Mouse (Mus musculus) kidney, postnatal 25 days (tissue): ENCODE data around the gene Abcc9.

Experiments
- DNase-seq, 2 experiments: peaks; one replicate each; pipeline ENCODE4 v3.0.0; 2021; ENCODE audit warnings: mixed read lengths in 2 of 2

Abcc9 gene

GRCm38 (mm10) chr6:142701652-142702637 lies at the start of gene Abcc9:
Gene Abcc9 (minus strand): TSS chr6:142702315.
- DNase-seq, result peak in 1 of 2 experiments; percentile 22

- no peak for DNase-seq
Measured at GRCm38 (mm10) chr6:142751365-142751764, 49.2 kb upstream of the Abcc9 start.

DNA sequence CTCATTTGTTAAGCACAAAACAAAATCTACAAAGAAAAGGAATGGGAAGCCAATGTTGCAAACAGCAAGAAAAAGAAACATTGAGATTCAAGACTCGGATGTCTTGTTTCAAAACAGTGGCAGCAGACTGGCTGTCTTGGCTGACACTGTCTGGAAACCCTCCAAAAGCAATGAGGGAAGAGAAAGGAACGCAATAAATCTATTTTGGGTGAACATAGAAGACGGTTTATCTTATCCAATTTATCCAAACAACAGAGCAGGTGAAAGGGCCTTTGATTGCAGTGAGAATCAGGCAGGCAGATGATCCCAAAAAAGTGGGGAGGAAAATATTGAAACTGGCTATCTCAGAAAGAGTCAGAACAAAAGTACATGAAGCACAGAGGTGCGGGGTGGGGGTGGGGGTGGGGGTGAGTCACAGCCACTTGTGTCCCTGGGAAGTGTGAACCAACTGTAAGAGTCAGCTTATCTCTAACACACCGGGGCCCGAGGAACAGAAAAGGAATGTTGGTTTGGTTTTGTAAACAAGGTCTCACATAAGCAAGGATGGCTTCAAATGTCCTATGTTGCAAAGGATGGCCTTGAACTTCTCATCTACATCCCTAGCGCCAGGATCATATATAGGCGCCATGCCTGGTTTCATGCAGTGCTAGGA lies 46.1 kb upstream of the Abcc9 start:
- DNase-seq, result no peak

DNA sequence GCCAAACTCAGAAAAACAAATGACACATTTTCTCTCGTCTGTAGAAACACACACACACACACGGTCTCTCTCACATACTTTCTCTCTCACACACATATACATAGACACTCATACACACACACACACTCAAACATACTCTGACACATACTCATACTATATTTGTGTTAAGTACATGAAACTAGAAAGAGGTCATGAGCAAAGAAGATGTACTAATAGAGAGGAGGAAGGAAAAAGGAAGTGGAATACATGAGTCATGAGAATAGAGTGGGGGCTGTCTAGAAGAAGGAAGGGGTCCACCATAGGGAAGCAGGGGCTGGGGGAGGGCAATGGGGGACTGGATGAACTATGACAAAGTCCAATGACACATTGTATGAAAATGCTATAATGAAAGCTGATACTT lies 45.0 kb upstream of the Abcc9 start:
- no peak for DNase-seq

- DNase-seq, result no peak
Measured at GRCm38 (mm10) chr6:142746765-142747164, 44.6 kb upstream of the Abcc9 start.

DNA sequence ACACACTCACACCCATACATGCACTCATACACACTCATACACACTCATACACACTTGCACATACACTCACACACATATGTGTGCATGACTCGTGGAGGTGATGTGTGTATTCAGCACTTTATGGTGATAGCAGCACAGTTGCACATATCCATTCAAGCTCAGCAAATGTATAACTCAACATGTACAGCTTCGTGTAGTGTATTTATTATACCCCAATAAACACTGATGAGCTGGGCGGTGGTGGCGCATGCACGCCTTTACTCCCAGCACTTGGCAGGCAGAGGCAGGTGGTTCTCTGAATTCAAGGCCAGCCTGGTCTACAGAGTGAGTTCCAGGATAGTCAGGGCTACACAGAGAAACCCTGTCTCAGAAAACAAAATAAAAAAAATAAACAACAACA lies 43.4 kb upstream of the Abcc9 start:
- no peak for DNase-seq

- DNase-seq, result no peak
Measured at GRCm38 (mm10) chr6:142743193-142743592, 41.1 kb upstream of the Abcc9 start.

GRCm38 (mm10) chr6:142741763-142742162 lies 39.6 kb upstream of the Abcc9 start:
- DNase-seq, result no peak

GRCm38 (mm10) chr6:142738637-142739036 lies 36.5 kb upstream of the Abcc9 start:
- peak in 1 of 2 experiments; percentile 14 for DNase-seq

GRCm38 (mm10) chr6:142738225-142738624 lies 36.1 kb upstream of the Abcc9 start:
- DNase-seq, result no peak

DNA sequence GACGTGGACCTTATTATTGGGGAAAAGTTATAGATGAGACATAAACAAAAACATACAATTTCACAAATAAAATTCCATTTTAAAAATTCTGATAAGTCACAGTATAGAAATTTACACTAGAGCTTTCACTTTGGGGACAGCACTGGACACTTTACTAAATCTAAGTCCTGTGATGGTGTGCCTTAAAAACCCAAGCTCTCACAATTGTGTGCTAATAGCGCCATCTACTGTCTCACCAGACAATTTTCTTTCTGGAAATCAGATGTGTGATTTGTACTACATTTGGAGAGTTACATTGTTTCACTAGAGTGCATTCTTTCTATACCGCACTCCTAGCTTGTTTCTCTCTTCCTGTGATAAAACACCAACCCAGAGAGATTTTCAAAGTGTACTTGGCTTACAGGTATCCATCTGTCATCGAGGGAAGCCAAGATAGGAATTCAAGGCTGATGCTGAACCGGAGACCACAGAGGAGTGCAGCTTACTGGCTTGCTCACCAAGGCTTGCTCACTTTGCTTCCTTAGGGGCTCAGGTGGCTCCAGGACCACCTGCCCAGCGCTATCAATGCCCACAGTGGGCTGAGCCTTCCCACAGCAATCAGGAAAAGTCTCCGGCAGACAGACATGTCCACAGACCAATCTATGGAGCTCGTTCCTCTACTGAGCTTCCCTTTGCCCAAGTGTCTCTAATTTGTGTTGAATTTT lies 33.3 kb upstream of the Abcc9 start:
- DNase-seq, result peak in 1 of 2 experiments; percentile 14

- no peak for DNase-seq
Measured at GRCm38 (mm10) chr6:142732567-142733290, 30.6 kb upstream of the Abcc9 start.

GRCm38 (mm10) chr6:142726032-142726431 lies 23.9 kb upstream of the Abcc9 start:
- DNase-seq, result no peak

GRCm38 (mm10) chr6:142721731-142722130 lies 19.6 kb upstream of the Abcc9 start:
- no peak for DNase-seq

DNA sequence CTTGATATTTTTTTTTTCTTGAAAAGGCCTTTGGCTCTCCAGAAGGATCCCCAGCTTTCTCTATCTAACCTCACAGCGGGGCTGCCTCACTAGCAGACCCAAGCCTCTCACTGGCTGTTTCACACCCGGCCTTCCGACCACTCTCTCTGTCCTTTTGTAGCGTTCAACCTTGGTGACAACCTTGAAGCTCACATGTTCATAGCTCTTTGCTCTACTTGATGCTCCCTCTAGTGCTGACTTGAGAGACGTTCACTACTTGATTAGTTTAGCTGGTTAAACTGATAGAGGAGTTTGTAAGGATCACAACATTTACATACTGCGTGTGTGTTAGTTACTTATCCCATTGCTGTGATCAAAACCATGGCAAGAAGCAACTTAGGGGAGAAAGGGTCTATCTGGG lies 18.5 kb upstream of the Abcc9 start:
- no peak for DNase-seq

DNA sequence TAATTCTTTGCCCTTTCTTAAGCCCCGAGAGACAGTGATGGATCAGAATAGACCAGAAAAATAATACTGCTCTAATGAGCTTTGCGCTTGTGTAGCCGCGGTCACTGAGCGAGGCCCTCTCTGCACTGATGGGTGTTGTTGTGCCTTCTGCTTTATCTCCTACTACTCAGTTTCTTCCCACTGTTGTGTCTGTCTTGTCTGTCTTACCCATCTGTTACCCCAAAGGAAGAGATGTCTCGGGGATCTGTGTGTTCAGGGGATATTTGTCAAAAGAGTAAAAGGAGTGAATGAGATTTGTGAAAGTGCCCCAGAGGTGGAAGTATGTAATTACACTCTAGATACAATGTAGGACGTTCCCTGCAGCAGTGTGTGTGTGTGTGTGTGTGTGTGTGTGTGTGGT lies 16.1 kb upstream of the Abcc9 start:
- no peak for DNase-seq

DNA sequence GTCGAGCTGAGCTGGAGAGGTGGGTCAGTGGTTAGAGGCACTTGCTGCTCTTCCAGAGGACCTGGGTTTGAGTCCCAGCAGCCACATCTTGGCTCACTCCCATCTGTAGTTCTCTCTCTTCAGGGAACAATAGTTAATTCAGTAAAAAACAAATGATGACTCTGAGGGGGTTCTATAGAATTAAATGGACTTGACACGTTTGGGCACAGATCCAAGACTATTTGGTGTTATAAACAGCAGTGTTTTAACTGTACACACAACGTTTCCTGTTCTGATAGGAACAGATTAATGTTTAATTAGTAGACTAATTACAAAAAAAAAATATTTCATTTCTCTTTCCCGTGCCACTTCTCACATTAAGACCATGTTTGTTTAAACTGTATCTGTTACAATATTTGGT lies 15.1 kb upstream of the Abcc9 start:
- no peak for DNase-seq

DNA sequence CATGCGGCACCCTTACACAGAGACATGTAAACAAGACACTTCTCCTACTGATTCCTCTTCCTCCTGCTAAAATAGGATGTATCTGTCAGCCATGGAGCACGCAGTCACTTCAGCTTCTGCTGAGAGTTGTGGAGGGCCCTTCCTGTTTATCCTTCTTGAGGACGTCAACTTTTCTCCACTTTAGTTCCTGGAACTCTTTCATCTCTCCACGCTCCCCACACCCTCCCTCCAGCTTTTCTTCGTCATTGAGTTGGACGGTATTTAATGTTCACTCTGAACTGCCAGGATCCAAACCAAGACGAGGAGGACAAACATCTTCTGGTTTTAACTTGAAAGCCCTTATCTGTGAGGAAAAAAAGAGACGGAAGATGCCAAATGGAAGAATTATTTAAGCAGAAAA lies 12.9 kb upstream of the Abcc9 start:
- no peak for DNase-seq

DNA sequence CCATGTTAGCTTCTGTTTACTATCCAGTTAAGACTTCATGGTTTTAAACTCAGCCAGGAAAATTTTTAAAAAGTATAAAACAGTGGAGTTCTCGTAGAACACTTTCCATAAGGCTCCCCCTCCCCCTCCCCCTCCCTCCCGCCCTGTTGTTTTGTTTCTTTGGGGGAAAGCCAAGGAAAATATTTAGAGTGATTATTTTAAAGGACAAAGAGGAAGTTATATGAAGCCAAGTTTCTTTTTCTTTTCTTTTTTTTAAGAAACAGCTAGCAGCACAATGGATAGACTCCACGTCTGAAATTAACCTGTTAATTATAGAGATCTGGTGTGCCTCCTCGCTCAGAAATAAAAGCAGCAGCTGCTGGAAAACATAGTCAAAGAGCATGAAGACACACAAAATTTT lies 9.0 kb upstream of the Abcc9 start:
- no peak for DNase-seq

DNA sequence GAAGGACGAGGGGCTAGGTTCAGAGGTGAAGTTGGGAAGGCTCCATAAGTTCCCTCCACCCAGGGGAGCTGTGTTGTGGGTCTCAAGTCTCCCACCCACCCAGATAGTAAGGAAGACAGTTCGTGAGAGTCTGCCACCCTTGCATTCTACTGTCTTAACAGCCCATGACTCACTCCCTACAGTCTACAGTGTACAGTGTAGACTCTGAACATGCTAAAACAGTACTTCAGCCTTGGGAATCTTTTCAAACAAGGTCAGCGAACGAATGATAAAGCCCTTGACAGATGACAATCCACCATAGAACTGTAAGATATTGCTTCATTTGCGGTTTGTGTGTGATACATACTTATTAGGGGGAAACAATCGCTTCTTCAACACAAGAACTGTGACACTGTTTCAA lies 8.6 kb upstream of the Abcc9 start:
- DNase-seq, result no peak

- no peak for DNase-seq
Measured at GRCm38 (mm10) chr6:142708369-142708768, 6.3 kb upstream of the Abcc9 start.

DNA sequence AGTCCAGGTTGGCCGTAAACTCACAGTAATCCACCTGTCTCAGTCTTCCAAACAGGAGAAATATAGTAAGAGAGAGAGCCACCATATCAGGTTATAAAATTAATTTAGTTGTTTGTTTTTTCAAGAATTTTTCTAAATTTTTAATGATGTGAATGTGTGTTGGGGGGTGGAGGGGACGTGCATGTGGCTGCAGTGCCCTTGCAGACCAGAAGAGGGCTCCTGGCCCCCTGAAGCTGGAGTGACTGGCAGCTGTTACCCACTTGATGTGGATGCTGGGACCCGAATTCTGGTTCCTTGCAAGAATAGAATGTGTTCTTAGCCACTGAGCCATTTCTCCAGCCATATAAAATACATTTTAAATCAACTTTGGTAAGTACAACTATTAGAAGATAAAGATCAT lies 4.6 kb upstream of the Abcc9 start:
- DNase-seq, result no peak

GRCm38 (mm10) chr6:142703441-142703930 lies 1.4 kb upstream of the Abcc9 start:
- DNase-seq, result no peak
